Mouse (Mus musculus) hindbrain, embryonic 14.5 days (tissue): ENCODE measurements around the gene 4933427I04Rik. TPM values are rescaled to one million over a fixed set of nuclear protein-coding genes. Genes with fewer than 3 reads are reported as not detected.

Experiments used
- ATAC-seq: fragments of 200-750 bp; cut with Nextera tagmentation; 2 replicates; pipeline ENCODE4 v1.8.0; 2017; ENCODE audit warnings: moderate number of reproducible peaks, mild to moderate bottlenecking, moderate TSS enrichment, moderate library complexity; ENCODE audit not compliant: low FRiP score
- DNase-seq: peaks from one replicate; pipeline ENCODE4 v3.0.0-alpha.2; 2015; ENCODE audit warnings: low spot score
- H3K27ac ChIP-seq: fragments of 300-500 bp; sonication (generic); 2 replicates; pipeline ENCODE4 v1.5.1; 2014; ENCODE audit warnings: mild to moderate bottlenecking, moderate library complexity
- H3K27me3 ChIP-seq: fragments of 300-500 bp; sonication (generic); 2 replicates; pipeline ENCODE4 v1.6.1; 2014; ENCODE audit warnings: mild to moderate bottlenecking, low read length, mixed read lengths; ENCODE audit not compliant: control insufficient read depth, insufficient read depth
- H3K36me3 ChIP-seq: fragments of 300-500 bp; sonication (generic); replicated peaks from 2 replicates; pipeline ENCODE4 v1.6.1; 2014; ENCODE audit not compliant: control insufficient read depth, insufficient read depth
- H3K4me1 ChIP-seq: fragments of 300-500 bp; sonication (generic); replicated peaks from 2 replicates; pipeline ENCODE4 v1.6.1; 2014; ENCODE audit warnings: antibody characterized with exemption, low read length, mixed read lengths; ENCODE audit not compliant: control insufficient read depth, insufficient read depth
- H3K4me2 ChIP-seq: fragments of 300-500 bp; sonication (generic); replicated peaks from 2 replicates; pipeline ENCODE4 v1.6.1; 2014; ENCODE audit warnings: mild to moderate bottlenecking, moderate library complexity
- H3K4me3 ChIP-seq: fragments of 300-500 bp; sonication (generic); replicated peaks from 2 replicates; pipeline ENCODE4 v1.5.1; 2014; ENCODE audit warnings: mild to moderate bottlenecking, low read length
- H3K9ac ChIP-seq: fragments of 300-500 bp; sonication (generic); 2 replicates; pipeline ENCODE4 v1.6.1; 2014
- H3K9me3 ChIP-seq: fragments of 300-500 bp; sonication (generic); 2 replicates; pipeline ENCODE4 v1.6.1; 2016; ENCODE audit warnings: low read length; ENCODE audit not compliant: control insufficient read depth
- WGBS: fragments of 180-500 bp; shearing (Covaris S2); extraction: QIAGEN DNeasy Blood & Tissue Kit; methylation state at CpG from one replicate; pipeline ENCODE4 v1.1.7; 2014; 5-methylcytosine and 5-hydroxymethylcytosine counted together
- polyA plus RNA-seq: library from polyadenylated mRNA; unstranded; fragments of >200 nt; fragmentation: Nextera tagmentation; extraction: Ambion mirVana; gene quantifications from 2 replicates; pipeline ENCODE4 v1.2.1, GENCODE M21; 2014

Gene 4933427I04Rik
- polyA plus RNA-seq, 1 experiment from 2014 or later, result 0.20 TPM

GRCm38 (mm10) chr4:123860621-123861020, 1.1 kb downstream of the 4933427I04Rik start:
- Histone ChIP-seq H3K9ac (no peak overlapping the region), H3K27me3 (no peaks in the 10 kb centered on the region), H3K4me1 (no peaks in the 10 kb centered on the region), H3K9me3 (no peaks in the 10 kb centered on the region), H3K36me3 (no peaks in the 10 kb centered on the region), H3K4me2 (no peak overlapping the region), H3K27ac (no peak overlapping the region), H3K4me3 (no peak overlapping the region)
- DNase-seq, result no peak
- ATAC-seq, result no peak
- 86% methylated on average over 5 of the region's 5 CpGs for WGBS

GRCm38 (mm10) chr4:123893726-123894125, 34.2 kb downstream of the 4933427I04Rik start:
- no peak for DNase-seq
- WGBS, result 91% methylated on average over 5 of the region's 5 CpGs

GRCm38 (mm10) chr4:123894295-123894694, 34.8 kb downstream of the 4933427I04Rik start:
- no peak overlapping the region for H3K27ac ChIP-seq
- H3K4me3 ChIP-seq, result no peak overlapping the region
- DNase-seq, result no peak
- H3K4me1 ChIP-seq, result no peaks in the 10 kb centered on the region
- H3K9me3 ChIP-seq, result no peaks in the 10 kb centered on the region
- H3K27me3 ChIP-seq, result no peaks in the 10 kb centered on the region
- H3K9ac ChIP-seq, result no peak overlapping the region
- 86% methylated on average over 4 of the region's 4 CpGs for WGBS
- no peak overlapping the region for H3K4me2 ChIP-seq
- ATAC-seq, result no peak
- no peaks in the 10 kb centered on the region for H3K36me3 ChIP-seq

More at GRCm38 (mm10) chr4:123893726-123894125, 34.2 kb downstream of the 4933427I04Rik start:
- no peaks in the 10 kb centered on the region for H3K36me3 ChIP-seq
- no peaks in the 10 kb centered on the region for H3K4me1 ChIP-seq
- H3K27me3 ChIP-seq, result no peaks in the 10 kb centered on the region
- H3K9ac ChIP-seq, result no peak overlapping the region
- H3K27ac ChIP-seq, result no peak overlapping the region
- H3K4me2 ChIP-seq, result no peak overlapping the region
- no peak overlapping the region for H3K4me3 ChIP-seq
- H3K9me3 ChIP-seq, result no peaks in the 10 kb centered on the region
- ATAC-seq, result no peak

GRCm38 (mm10) chr4:123898696-123899095, 39.2 kb downstream of the 4933427I04Rik start:
- H3K4me2 ChIP-seq, result no peak overlapping the region
- ATAC-seq, result no peak
- H3K36me3 ChIP-seq, result no peaks in the 10 kb centered on the region
- 9% methylated on average over 5 of the region's 5 CpGs for WGBS
- DNase-seq, result peak; percentile 85
- no peak overlapping the region for H3K27ac ChIP-seq
- no peak overlapping the region for H3K9ac ChIP-seq
- no peaks in the 10 kb centered on the region for H3K9me3 ChIP-seq
- no peaks in the 10 kb centered on the region for H3K27me3 ChIP-seq
- H3K4me1 ChIP-seq, result no peaks in the 10 kb centered on the region
- no peak overlapping the region for H3K4me3 ChIP-seq

- WGBS, result 80% methylated on average over 3 of the region's 3 CpGs
- H3K9ac ChIP-seq, result no peak overlapping the region
- ATAC-seq (no peak), DNase-seq (no peak)
- H3K36me3 ChIP-seq, result peaks cover under 1% of the 10 kb centered on the region; the same call in 1 of the 2 replicates
- no peak overlapping the region for H3K4me3 ChIP-seq
- H3K4me2 ChIP-seq, result no peak overlapping the region
- H3K27ac ChIP-seq, result no peak overlapping the region
- H3K27me3 ChIP-seq, result no peaks in the 10 kb centered on the region
- peaks cover 17% of the 10 kb centered on the region for H3K4me1 ChIP-seq
- H3K9me3 ChIP-seq, result no peaks in the 10 kb centered on the region
These were observed 44.0 kb downstream of the 4933427I04Rik start for GRCm38 (mm10) chr4:123903432-123903831.

- DNase-seq, result peak; percentile 99
- peak within 1 kb of the TSS; percentile 87 for H3K4me2 ChIP-seq
- peak; percentile 100 for ATAC-seq
- H3K36me3 ChIP-seq, result peaks cover 6% of the 10 kb centered on the region; the same call in 1 of the 2 replicates
- no peaks in the 10 kb centered on the region for H3K9me3 ChIP-seq
- H3K4me1 ChIP-seq, result peaks cover 17% of the 10 kb centered on the region
- H3K27ac ChIP-seq, result peak within 1 kb of the TSS; percentile 76
- H3K4me3 ChIP-seq, result peak within 1 kb of the TSS; percentile 84
- peak within 1 kb of the TSS; percentile 75 for H3K9ac ChIP-seq
- WGBS, result 2% methylated on average over 42 of the region's 49 CpGs
- no peaks in the 10 kb centered on the region for H3K27me3 ChIP-seq
These were observed 45.0 kb downstream of the 4933427I04Rik start, which contains the start of gene Mycbp for GRCm38 (mm10) chr4:123904333-123905125. Mycbp (plus strand) TSS chr4:123904832.

- DNase-seq (no peak), ATAC-seq (no peak; the same call in 1 of the 2 replicates)
- Histone ChIP-seq H3K4me3 (peak overlapping the region; percentile 84), H3K27me3 (no peaks in the 10 kb centered on the region), H3K36me3 (peaks cover 6% of the 10 kb centered on the region; the same call in 1 of the 2 replicates), H3K4me2 (peak overlapping the region; percentile 87), H3K4me1 (peaks cover 17% of the 10 kb centered on the region), H3K9me3 (no peaks in the 10 kb centered on the region), H3K9ac (peak overlapping the region; percentile 75), H3K27ac (peak overlapping the region; percentile 71)
- under 1% methylated on average over 50 of the region's 53 CpGs for WGBS
These were observed 45.7 kb downstream of the 4933427I04Rik start for GRCm38 (mm10) chr4:123905126-123905668.

- peaks cover 13% of the 10 kb centered on the region for H3K4me1 ChIP-seq
- no peaks in the 10 kb centered on the region for H3K27me3 ChIP-seq
- no peak overlapping the region for H3K4me3 ChIP-seq
- H3K9ac ChIP-seq, result no peak overlapping the region
- ATAC-seq (no peak), DNase-seq (no peak)
- H3K27ac ChIP-seq, result no peak overlapping the region
- no peak overlapping the region for H3K4me2 ChIP-seq
- peaks cover 32% of the 10 kb centered on the region for H3K36me3 ChIP-seq
- no peaks in the 10 kb centered on the region for H3K9me3 ChIP-seq
- WGBS, result 91% methylated on average over 4 of the region's 4 CpGs
These were observed 52.0 kb downstream of the 4933427I04Rik start for GRCm38 (mm10) chr4:123911503-123911902.

GRCm38 (mm10) chr4:123912431-123912830, 53.0 kb downstream of the 4933427I04Rik start:
- Histone ChIP-seq H3K36me3 (peaks cover 32% of the 10 kb centered on the region), H3K4me3 (no peak overlapping the region), H3K9ac (no peak overlapping the region), H3K27ac (no peak overlapping the region), H3K9me3 (no peaks in the 10 kb centered on the region), H3K4me2 (no peak overlapping the region), H3K27me3 (no peaks in the 10 kb centered on the region), H3K4me1 (peaks cover 14% of the 10 kb centered on the region)
- 74% methylated on average over 2 of the region's 2 CpGs for WGBS
- DNase-seq (no peak), ATAC-seq (no peak)
